Mouse (Mus musculus): Measurements from ENCODE around the gene Ulk1. TPM values are rescaled to one million over a fixed set of nuclear protein-coding genes. Genes with fewer than 3 reads are reported as not detected.
A peak's percentile ranks its signal among the peaks of the same experiment; 100 is the strongest.

The Ulk1 gene
- total and polyA plus RNA-seq, 2 experiments from 2014 or later, result 21.1 to 69.8 TPM

DNA sequence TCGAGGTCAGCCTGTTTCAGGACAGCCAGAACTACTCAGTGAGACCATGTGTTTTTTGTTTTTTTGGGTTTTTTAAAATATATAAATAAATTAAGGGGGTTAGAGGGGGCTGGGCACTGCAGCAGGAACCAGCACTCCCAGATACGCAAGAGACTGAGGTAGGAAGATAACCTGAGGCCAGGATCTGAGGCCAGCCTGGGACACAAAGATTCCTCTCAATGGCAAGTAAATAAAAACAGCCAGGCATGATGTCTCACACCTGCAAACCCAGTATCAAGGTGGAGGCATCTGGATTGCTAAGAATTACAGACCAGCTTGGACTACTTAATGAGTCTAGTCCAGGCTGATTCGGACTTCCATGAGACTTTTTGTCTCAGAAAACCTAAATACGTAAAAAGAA, 40.6 kb downstream of the Ulk1 start:
- Histone ChIP-seq H3K4me2 (ENCODE audit: low read depth, low read length, poor library complexity, severe bottlenecking) (peak overlapping the region; percentile 60), H3K9ac (replicated peaks; ENCODE audit: low read length, poor library complexity, severe bottlenecking) (peak overlapping the region; percentile 94; the same call in 1 of the 2 replicates), H3K36me3 (ENCODE audit: insufficient read depth, low read length) (peaks cover 7% of the 10 kb centered on the region), H3K27me3 (ENCODE audit: insufficient read depth, low read length) (no peaks in the 10 kb centered on the region), H3K27ac (ENCODE audit: low read depth, low read length) (no peak overlapping the region), H3K4me3 (ENCODE audit: low read depth, low read length) (peak overlapping the region; percentile 95), H3K9me3 (ENCODE audit: low read length) (no peaks in the 10 kb centered on the region), H3K4me1 (ENCODE audit: insufficient read depth, low read length) (peaks cover 6% of the 10 kb centered on the region)
- ATAC-seq (ENCODE audit: low FRiP score) (no peak), DNase-seq (ENCODE audit: low spot score) (no peak)
- TF ChIP-seq CTCF (IDR thresholded peaks at IDR 0.05), result no peak
- WGBS, result 58% methylated on average over 4 of the region's 4 CpGs

DNA sequence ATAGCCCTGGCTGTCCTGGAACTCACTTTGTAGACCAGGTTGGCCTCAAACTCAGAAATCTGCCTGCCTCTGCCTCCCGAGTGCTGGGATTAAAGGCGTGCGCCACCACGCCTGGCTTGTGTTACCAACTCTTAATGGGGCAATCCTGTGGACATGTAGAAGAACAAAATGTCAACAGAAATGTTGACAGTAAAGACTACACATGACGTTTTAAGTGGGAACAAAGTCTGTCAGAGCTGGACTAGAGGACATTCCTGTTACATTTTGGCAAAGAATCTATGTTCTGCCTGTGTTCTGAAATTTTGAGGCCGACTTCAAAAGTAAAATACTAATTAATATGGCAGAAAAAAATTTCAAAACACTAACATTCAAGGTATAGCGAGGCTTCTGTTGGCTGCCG, 46.0 kb downstream of the Ulk1 start:
- WGBS, result 97% methylated on average over 8 of the region's 8 CpGs
- Histone ChIP-seq H3K27me3 (ENCODE audit: insufficient read depth, low read length) (no peaks in the 10 kb centered on the region), H3K9me3 (ENCODE audit: low read length) (no peaks in the 10 kb centered on the region), H3K9ac (replicated peaks; ENCODE audit: low read length, poor library complexity, severe bottlenecking) (no peak overlapping the region), H3K4me3 (ENCODE audit: low read depth, low read length) (no peak overlapping the region), H3K4me2 (ENCODE audit: low read depth, low read length, poor library complexity, severe bottlenecking) (no peak overlapping the region), H3K27ac (ENCODE audit: low read depth, low read length) (no peak overlapping the region), H3K4me1 (ENCODE audit: insufficient read depth, low read length) (peaks cover 6% of the 10 kb centered on the region), H3K36me3 (ENCODE audit: insufficient read depth, low read length) (no peaks in the 10 kb centered on the region)
- DNase-seq (ENCODE audit: low spot score), result no peak
- no peak for ATAC-seq (ENCODE audit: low FRiP score)
- no peak for TF ChIP-seq CTCF (IDR thresholded peaks at IDR 0.05)

DNA sequence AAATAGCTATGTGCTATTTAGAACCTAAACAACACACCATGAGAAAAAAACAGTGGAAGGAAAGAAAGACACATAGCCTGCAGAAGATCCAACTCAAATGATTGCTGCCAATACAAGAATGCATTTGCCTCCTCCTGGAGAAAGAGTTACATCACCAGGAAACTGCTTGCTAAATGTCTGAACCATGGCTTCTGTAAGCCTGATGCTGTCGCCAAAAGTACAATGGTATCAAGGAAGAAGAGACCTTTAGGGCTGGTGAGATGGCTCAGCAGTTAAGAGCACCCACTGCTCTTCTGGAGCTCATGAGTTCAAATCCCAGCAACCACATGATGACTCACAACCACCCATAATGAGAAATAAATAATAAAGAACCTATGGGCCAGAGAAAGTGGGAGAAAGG, 64.9 kb downstream of the Ulk1 start:
- ATAC-seq (ENCODE audit: low FRiP score) (no peak), DNase-seq (ENCODE audit: low spot score) (no peak)
- Histone ChIP-seq H3K4me2 (ENCODE audit: low read depth, low read length, poor library complexity, severe bottlenecking) (no peak overlapping the region), H3K27me3 (ENCODE audit: insufficient read depth, low read length) (no peaks in the 10 kb centered on the region), H3K4me1 (ENCODE audit: insufficient read depth, low read length) (no peaks in the 10 kb centered on the region), H3K9ac (replicated peaks; ENCODE audit: low read length, poor library complexity, severe bottlenecking) (no peak overlapping the region), H3K36me3 (ENCODE audit: insufficient read depth, low read length) (peaks cover 3% of the 10 kb centered on the region; the same call in 1 of the 2 replicates), H3K27ac (ENCODE audit: low read depth, low read length) (no peak overlapping the region), H3K4me3 (ENCODE audit: low read depth, low read length) (no peak overlapping the region), H3K9me3 (ENCODE audit: low read length) (no peaks in the 10 kb centered on the region)
- WGBS, result 83% methylated on average over 1 of the region's 1 CpGs
- no peak for TF ChIP-seq CTCF (IDR thresholded peaks at IDR 0.05)

DNA sequence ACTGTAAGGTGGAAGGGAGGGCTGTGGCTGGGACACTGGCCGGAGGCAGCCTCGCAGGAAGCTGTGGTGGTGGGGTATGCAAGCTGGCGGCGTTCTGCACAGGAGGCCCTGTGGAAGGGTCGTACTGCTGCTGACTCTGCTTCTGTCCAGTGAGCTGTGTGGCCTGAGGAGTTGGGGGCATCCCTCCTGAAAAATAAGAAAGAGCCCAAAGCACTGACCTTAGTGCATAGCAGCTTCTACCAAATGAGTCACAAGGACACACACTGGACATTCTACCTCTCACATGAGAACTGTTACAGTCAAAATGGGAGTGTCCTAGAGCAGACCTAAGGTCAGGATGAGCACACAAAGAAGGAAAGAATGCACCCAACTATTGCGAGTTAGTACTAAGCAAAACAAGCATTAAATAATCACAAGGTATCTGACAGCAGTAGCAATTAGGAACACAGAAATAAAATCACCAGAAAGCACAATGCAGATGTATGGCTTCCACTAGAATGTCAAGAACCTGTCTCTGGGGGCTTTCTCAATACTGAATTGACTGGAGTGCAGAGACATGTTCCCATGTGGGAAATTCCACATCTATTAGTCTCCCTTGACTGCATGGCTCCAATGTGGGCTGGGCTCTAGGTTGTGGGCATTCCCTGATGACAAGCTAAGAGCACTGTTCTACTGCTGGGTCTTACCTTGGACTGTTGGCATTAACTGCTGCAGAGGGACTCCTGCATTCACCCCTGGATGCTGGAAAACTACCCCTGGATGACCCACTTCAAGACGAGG, 70.2 kb downstream of the Ulk1 start:
- Histone ChIP-seq H3K9ac (replicated peaks; ENCODE audit: low read length, poor library complexity, severe bottlenecking) (no peak overlapping the region), H3K4me3 (ENCODE audit: low read depth, low read length) (no peak overlapping the region), H3K36me3 (ENCODE audit: insufficient read depth, low read length) (peaks cover 34% of the 10 kb centered on the region; the same call in 1 of the 2 replicates), H3K4me1 (ENCODE audit: insufficient read depth, low read length) (no peaks in the 10 kb centered on the region), H3K4me2 (ENCODE audit: low read depth, low read length, poor library complexity, severe bottlenecking) (no peak overlapping the region), H3K27me3 (ENCODE audit: insufficient read depth, low read length) (no peaks in the 10 kb centered on the region), H3K27ac (ENCODE audit: low read depth, low read length) (no peak overlapping the region), H3K9me3 (ENCODE audit: low read length) (no peaks in the 10 kb centered on the region)
- WGBS, result 97% methylated on average over 7 of the region's 7 CpGs
- no peak for TF ChIP-seq CTCF (IDR thresholded peaks at IDR 0.05)
- no peak for DNase-seq (ENCODE audit: low spot score)
- no peak for ATAC-seq (ENCODE audit: low FRiP score)

DNA sequence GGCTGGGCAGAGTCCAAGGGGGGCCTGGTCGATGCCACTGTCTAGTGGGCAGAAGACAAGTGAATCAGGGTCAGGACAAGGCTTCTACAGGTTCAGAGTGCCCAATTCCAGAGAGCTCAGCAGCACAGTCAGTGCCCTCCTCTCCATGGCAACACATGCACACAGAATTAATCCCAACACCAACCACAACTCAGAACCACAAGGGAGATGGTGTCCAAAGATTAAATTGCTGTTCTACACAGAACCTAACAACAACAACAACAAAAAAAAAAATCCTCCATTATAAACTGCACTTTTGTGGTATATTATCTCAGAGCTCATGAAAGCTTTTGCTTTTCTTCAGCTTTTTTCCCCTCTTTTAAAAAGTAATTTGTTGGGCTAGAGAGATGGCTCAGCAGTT, 74.3 kb downstream of the Ulk1 start:
- H3K9ac ChIP-seq (replicated peaks; ENCODE audit: low read length, poor library complexity, severe bottlenecking), result no peak overlapping the region
- DNase-seq (ENCODE audit: low spot score) (no peak), ATAC-seq (ENCODE audit: low FRiP score) (no peak)
- no peaks in the 10 kb centered on the region for H3K27me3 ChIP-seq (ENCODE audit: insufficient read depth, low read length)
- TF ChIP-seq CTCF (IDR thresholded peaks at IDR 0.05), result no peak
- no peak overlapping the region for H3K27ac ChIP-seq (ENCODE audit: low read depth, low read length)
- no peaks in the 10 kb centered on the region for H3K9me3 ChIP-seq (ENCODE audit: low read length)
- H3K36me3 ChIP-seq (ENCODE audit: insufficient read depth, low read length), result peaks cover 48% of the 10 kb centered on the region; the same call in 1 of the 2 replicates
- no peak overlapping the region for H3K4me2 ChIP-seq (ENCODE audit: low read depth, low read length, poor library complexity, severe bottlenecking)
- H3K4me1 ChIP-seq (ENCODE audit: insufficient read depth, low read length), result no peaks in the 10 kb centered on the region
- no peak overlapping the region for H3K4me3 ChIP-seq (ENCODE audit: low read depth, low read length)
- 88% methylated on average over 1 of the region's 1 CpGs for WGBS

Other genes with a start within 250 kb of the Ulk1 start
- gene Noc4l, start 156.7 kb downstream of the Ulk1 start, total RNA-seq (2014; rRNA removed), result 42.9 and 48.7 TPM in 2 replicates
- 41.8 and 43.9 TPM in 2 replicates for gene Noc4l, start 156.7 kb downstream of the Ulk1 start, polyA plus RNA-seq (2015; fragmentation: Nextera tagmentation; extraction: Ambion mirVana)
- gene Ddx51, start 156.6 kb downstream of the Ulk1 start, total RNA-seq (2014; rRNA removed), result 5.8 and 7.7 TPM in 2 replicates
- gene Ddx51, start 156.6 kb downstream of the Ulk1 start, polyA plus RNA-seq (2015; fragmentation: Nextera tagmentation; extraction: Ambion mirVana), result 10.5 and 11.0 TPM in 2 replicates
- gene Ep400, start 39.4 kb downstream of the Ulk1 start, total RNA-seq (2014; rRNA removed), result 67.2 and 72.1 TPM in 2 replicates
- 27.7 and 38.5 TPM in 2 replicates for gene Ep400, start 39.4 kb downstream of the Ulk1 start, polyA plus RNA-seq (2015; fragmentation: Nextera tagmentation; extraction: Ambion mirVana)
- gene Pus1, start 29.4 kb downstream of the Ulk1 start, total RNA-seq (2014; rRNA removed), result 10.4 and 11.6 TPM in 2 replicates
- 16.3 and 17.5 TPM in 2 replicates for gene Pus1, start 29.4 kb downstream of the Ulk1 start, polyA plus RNA-seq (2015; fragmentation: Nextera tagmentation; extraction: Ambion mirVana)
- 9.6 and 13.4 TPM in 2 replicates for gene Hscb, start 29.7 kb upstream of the Ulk1 start, total RNA-seq (2014; rRNA removed)
- gene Hscb, start 29.7 kb upstream of the Ulk1 start, polyA plus RNA-seq (2015; fragmentation: Nextera tagmentation; extraction: Ambion mirVana), result 9.2 and 9.8 TPM in 2 replicates
- 3.2 and 27.2 TPM in 2 replicates for gene Chek2, start 29.9 kb upstream of the Ulk1 start, total RNA-seq (2014; rRNA removed)
- gene Chek2, start 29.9 kb upstream of the Ulk1 start, polyA plus RNA-seq (2015; fragmentation: Nextera tagmentation; extraction: Ambion mirVana), result 1.9 and 2.6 TPM in 2 replicates
- 45.2 and 53.1 TPM in 2 replicates for gene Ttc28, start 69.7 kb upstream of the Ulk1 start, total RNA-seq (2014; rRNA removed)
- gene Ttc28, start 69.7 kb upstream of the Ulk1 start, polyA plus RNA-seq (2015; fragmentation: Nextera tagmentation; extraction: Ambion mirVana), result 8.9 and 10.6 TPM in 2 replicates

Data from midbrain, postnatal 0 days (tissue).